Mouse (Mus musculus) erythroblast, embryonic 14.5 days (primary cell): ENCODE data around the gene 9430097D07Rik. TPM values are rescaled to one million over a fixed set of nuclear protein-coding genes. Genes with fewer than 3 reads are reported as not detected.
A peak's percentile ranks its signal among the peaks of the same experiment; 100 is the strongest.

Experiments
- H3K27me3 ChIP-seq: 2 replicates; pipeline ENCODE4 v1.6.1; 2012; ENCODE audit warnings: inconsistent platforms; ENCODE audit not compliant: control insufficient read depth
- H3K36me3 ChIP-seq: 2 replicates; pipeline ENCODE4 v1.6.1; 2012; ENCODE audit warnings: mild to moderate bottlenecking, inconsistent platforms; ENCODE audit not compliant: control insufficient read depth
- H3K4me1 ChIP-seq: 2 replicates; pipeline ENCODE4 v1.6.1; 2012; ENCODE audit warnings: inconsistent platforms; ENCODE audit not compliant: control insufficient read depth
- H3K4me3 ChIP-seq: replicated peaks from 2 replicates; pipeline ENCODE3; 2012; ENCODE audit warnings: moderate library complexity, mild to moderate bottlenecking, inconsistent platforms
- H3K9me3 ChIP-seq: 2 replicates; pipeline ENCODE4 v1.6.1; 2012; ENCODE audit warnings: low read length, inconsistent platforms, mixed read lengths; ENCODE audit not compliant: control insufficient read depth
- GATA1 ChIP-seq: IDR thresholded peaks from 2 replicates; pipeline ENCODE4 v1.6.1; 2012; ENCODE audit warnings: low read length, inconsistent platforms, mixed read lengths
- TAL1 ChIP-seq: IDR thresholded peaks from 3 replicates; pipeline ENCODE4 v1.6.1; 2012; ENCODE audit warnings: low read length, inconsistent platforms, mixed read lengths
- polyA plus RNA-seq: library from polyadenylated mRNA; stranded (reverse); fragments of >175 nt; gene quantifications from 2 replicates; pipeline ENCODE4 v1.2.3, GENCODE M21; 2012

The 9430097D07Rik gene
- polyA plus RNA-seq, 1 experiment: not detected

DNA sequence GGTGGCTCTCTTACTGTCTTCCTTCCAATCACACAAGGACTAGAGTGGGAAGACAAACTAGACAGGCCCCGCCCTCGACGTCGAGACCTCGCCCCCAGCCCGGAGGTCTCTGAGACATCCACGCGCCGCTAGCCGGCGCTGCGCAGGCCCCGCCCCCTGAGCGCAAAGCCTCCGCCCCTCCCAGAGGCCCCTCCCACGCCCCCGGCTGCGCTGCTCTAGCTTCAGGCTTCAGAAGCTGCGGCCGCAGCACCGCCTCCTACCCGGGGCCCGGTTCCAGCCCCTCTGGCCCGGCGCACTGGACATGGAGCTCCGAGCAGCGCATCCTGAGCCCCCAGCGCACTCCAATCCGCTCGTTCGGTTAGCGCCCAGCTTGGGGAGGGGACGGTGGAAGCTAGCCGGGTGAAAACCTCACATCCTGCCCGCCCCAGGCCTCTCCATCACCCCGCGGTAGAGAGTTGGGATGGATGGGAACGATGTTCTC is 11.4 kb upstream of the 9430097D07Rik start, which contains the start of gene St6galnac4:
Gene St6galnac4 (plus strand): TSS at position 225 of the 481 bp plus-strand sequence.
- Histone ChIP-seq H3K4me1 (peaks cover 49% of the 10 kb centered on the region), H3K9me3 (no peaks in the 10 kb centered on the region), H3K27me3 (peaks cover 7% of the 10 kb centered on the region), H3K4me3 (peak within 1 kb of the TSS; percentile 62), H3K36me3 (no peaks in the 10 kb centered on the region; the same call in 1 of the 2 replicates)
- TF ChIP-seq GATA1: no peak

- no peak overlapping the region for H3K4me3 ChIP-seq
- H3K9me3 ChIP-seq: no peaks in the 10 kb centered on the region
- no peaks in the 10 kb centered on the region; the same call in 1 of the 2 replicates for H3K36me3 ChIP-seq
- peaks cover 14% of the 10 kb centered on the region for H3K27me3 ChIP-seq
- H3K4me1 ChIP-seq: peaks cover 56% of the 10 kb centered on the region
- no peak for TF ChIP-seq TAL1
- no peak for TF ChIP-seq GATA1
Measured at GRCm38 (mm10) chr2:32585149-32585714, 9.7 kb upstream of the 9430097D07Rik start.

DNA sequence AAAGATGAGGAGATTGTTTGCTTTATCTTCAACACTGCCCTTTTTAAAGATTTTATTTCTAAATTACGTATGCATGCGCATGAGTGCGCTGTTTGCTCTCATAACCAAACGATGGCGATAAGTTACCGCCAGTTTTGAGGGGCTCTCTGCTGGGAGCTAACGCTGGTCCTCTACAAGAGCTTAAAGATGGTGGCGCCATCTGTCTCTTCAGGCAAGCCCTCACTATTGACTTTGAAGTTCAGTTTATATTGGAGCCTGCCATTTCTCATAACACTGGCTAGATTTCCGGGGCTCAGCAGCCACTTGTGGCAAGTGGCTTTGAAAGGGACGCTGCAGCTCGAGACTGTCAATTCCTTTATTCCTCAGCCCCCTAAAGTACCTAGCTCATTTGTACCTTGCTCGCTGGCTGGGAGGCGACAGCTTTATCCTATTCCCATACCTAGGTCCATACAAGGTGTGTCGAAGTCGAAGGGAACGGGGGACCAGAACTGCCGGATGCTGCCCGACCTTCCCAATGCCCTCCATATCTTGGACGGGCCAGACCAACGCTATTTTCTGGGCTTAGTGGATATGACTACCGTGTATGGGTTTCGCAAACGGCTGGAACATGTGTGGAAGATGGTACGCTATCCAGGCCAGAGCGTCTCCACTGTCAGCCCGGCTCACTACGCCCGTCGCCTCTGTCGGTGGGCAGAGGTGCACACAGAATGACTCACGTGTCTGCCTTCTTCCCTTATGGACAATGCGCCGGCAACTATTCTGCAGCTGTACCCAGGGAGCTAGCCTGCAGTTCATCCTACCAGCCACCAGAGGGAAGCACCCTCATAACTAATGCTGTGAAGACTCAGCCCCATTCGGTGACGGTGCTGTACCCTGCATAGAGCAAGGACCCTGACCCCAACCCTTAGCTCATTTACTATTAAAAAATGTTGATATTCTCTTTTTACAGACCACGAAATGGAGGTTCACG is 7.6 kb upstream of the 9430097D07Rik start:
- Histone ChIP-seq H3K27me3 (peaks cover 34% of the 10 kb centered on the region), H3K36me3 (no peaks in the 10 kb centered on the region), H3K9me3 (no peaks in the 10 kb centered on the region), H3K4me1 (peaks cover 45% of the 10 kb centered on the region), H3K4me3 (peak overlapping the region; percentile 50)
- no peak for TF ChIP-seq GATA1

DNA sequence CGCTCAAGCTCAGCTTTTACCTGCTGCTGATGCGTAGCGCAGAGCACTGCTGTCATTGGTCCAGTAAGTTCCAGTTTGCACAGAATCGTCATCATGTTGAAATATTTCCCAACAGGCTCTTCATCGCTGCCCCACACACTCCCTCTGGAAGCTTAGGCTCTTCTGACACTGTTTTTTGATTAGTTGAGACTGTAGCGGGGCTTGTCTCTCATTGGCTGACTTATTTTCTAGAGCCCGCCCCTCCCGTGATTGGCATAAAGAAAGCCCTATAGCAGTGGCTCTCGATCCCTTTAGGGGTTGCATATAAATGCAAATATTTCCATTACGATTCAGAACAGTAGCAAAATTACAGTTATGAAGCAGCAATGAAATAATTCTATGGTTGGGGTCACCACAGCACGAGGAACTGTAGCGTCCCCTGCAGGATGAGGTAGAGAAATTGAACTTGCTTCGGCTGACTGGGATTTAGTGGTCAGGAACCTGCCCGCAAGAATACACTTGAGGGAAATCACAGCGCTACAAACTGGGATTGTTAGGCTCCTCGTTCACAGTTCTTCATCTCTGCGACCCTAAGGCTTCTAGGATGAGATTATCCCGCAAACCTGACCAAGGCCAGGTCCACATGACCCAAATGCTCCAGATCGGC is 6.1 kb upstream of the 9430097D07Rik start:
- Histone ChIP-seq H3K4me3 (peak overlapping the region; percentile 29), H3K4me1 (peaks cover 30% of the 10 kb centered on the region)
- TF ChIP-seq GATA1 (no peak), TAL1 (no peak)

DNA sequence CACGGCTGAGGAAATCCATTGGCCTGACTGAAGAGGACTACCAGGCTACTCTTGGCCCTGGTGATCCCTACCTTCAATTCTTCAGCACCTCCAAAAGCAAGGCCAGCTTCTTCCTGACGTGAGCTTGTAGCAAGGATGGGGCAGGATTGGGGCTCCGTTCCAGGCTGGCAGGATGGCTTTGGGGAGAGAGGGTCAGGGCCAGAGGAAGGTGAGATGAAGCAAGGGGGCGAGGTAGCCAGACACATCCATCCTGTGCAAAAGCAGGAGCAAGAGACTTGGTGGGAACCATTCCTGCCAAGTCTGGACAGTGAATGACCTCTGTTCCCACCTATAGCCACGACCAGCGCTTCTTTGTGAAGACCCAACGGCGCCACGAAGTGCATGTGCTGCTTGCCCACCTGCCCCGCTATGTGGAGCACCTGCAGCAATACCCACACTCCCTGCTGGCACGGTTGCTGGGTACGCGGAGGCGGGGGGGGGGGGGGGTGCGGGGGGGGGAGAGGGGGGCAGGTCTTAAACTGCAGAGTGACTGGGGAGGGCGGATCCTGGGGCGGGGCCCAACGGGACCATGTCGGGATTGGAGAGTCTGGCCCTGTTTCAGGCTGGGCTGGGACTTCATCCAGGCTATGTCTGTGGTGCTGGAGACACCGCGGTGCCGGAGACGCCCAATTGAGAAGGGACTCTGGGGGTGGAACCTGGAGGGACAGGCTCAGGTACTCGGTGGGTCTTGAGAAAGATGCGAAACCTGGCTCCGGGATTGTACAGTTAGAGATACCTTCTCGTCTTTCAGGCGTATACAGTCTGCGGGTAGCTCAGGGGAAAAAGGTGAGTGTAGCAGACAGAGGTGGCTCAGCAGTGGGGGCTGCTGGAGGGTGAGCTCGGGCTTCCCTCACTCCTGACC is 2.9 kb upstream of the 9430097D07Rik start:
- no peak overlapping the region for H3K4me3 ChIP-seq
- TF ChIP-seq GATA1: no peak
- no peak for TF ChIP-seq TAL1
- no peaks in the 10 kb centered on the region for H3K9me3 ChIP-seq
- peaks cover 25% of the 10 kb centered on the region for H3K4me1 ChIP-seq
- H3K27me3 ChIP-seq: peaks cover 50% of the 10 kb centered on the region
- H3K36me3 ChIP-seq: peaks cover 4% of the 10 kb centered on the region

More for the DNA sequence above, 6.1 kb upstream of the 9430097D07Rik start:
- H3K36me3 ChIP-seq: no peaks in the 10 kb centered on the region
- H3K9me3 ChIP-seq: no peaks in the 10 kb centered on the region
- H3K27me3 ChIP-seq: peaks cover 40% of the 10 kb centered on the region

GRCm38 (mm10) chr2:32576532-32576931 is 1.0 kb upstream of the 9430097D07Rik start:
- H3K9me3 ChIP-seq: no peaks in the 10 kb centered on the region
- H3K27me3 ChIP-seq: peaks cover 44% of the 10 kb centered on the region
- H3K4me3 ChIP-seq: no peak overlapping the region
- H3K4me1 ChIP-seq: peaks cover 26% of the 10 kb centered on the region
- TF ChIP-seq GATA1 (no peak), TAL1 (no peak)
- peaks cover 19% of the 10 kb centered on the region for H3K36me3 ChIP-seq

- H3K27me3 ChIP-seq: peaks cover 35% of the 10 kb centered on the region
- H3K4me1 ChIP-seq: peaks cover 30% of the 10 kb centered on the region
- peaks cover 19% of the 10 kb centered on the region for H3K36me3 ChIP-seq
- peak overlapping the region; percentile 56 for H3K4me3 ChIP-seq
- TF ChIP-seq GATA1: no peak
- TF ChIP-seq TAL1: no peak
- no peaks in the 10 kb centered on the region for H3K9me3 ChIP-seq
Measured at GRCm38 (mm10) chr2:32574901-32575585, 441 bp downstream of the 9430097D07Rik start.

- H3K4me1 ChIP-seq: peaks cover 30% of the 10 kb centered on the region
Measured at GRCm38 (mm10) chr2:32574497-32574896, 987 bp downstream of the 9430097D07Rik start, which contains the start of gene Pip5kl1. Pip5kl1 (plus strand) TSS chr2:32574797.

More at GRCm38 (mm10) chr2:32574497-32574896, 987 bp downstream of the 9430097D07Rik start, which contains the start of gene Pip5kl1:
- no peaks in the 10 kb centered on the region for H3K9me3 ChIP-seq
- TF ChIP-seq GATA1 (no peak), TAL1 (no peak)
- peak within 1 kb of the TSS; percentile 56 for H3K4me3 ChIP-seq
- peaks cover 30% of the 10 kb centered on the region for H3K27me3 ChIP-seq
- H3K36me3 ChIP-seq: peaks cover 19% of the 10 kb centered on the region
